Mouse (Mus musculus): Measurements from ENCODE around the gene Churc1.

- 0 out of 2 replicates have a peak, but pooled peaks have one; percentile 21 for TF ChIP-seq POLR2A (IDR thresholded peaks at IDR 0.05; ENCODE audit: borderline replicate concordance, extremely low read depth, insufficient read depth, insufficient read length, poor library complexity, severe bottlenecking)
- TF ChIP-seq CTCF (IDR thresholded peaks at IDR 0.05; ENCODE audit: borderline replicate concordance, extremely low read depth, insufficient read depth, insufficient read length) = no peak
Measured at GRCm38 (mm10) chr12:76765354-76765851, at the start of gene Churc1, which contains the start of gene Fntb.

Data from brain, embryonic 14.5 days (tissue).